Mouse (Mus musculus): ENCODE measurements at regions not wholly inside any gene's neighbourhood (a gene's known extent, or its start where the extent isn't known, plus 50 kb on each side); places are given as distances from the start of the nearest gene placed in this dataset.
A peak's percentile ranks its signal among the peaks of the same experiment; 100 is the strongest.

GRCm38 (mm10) chr3:50845311-50845710 is 378.9 kb upstream of the Noct start:
- H3K27ac ChIP-seq, result no peak overlapping the region
- H3K4me1 ChIP-seq, result peaks cover 6% of the 10 kb centered on the region; the same call in 1 of the 2 replicates
- H3K9me3 ChIP-seq, result no peaks in the 10 kb centered on the region
- no peak overlapping the region for H3K4me3 ChIP-seq
- no peaks in the 10 kb centered on the region for H3K36me3 ChIP-seq
- 74% methylated on average over 2 of the region's 2 CpGs for WGBS
- H3K4me2 ChIP-seq, result no peak overlapping the region
- H3K9ac ChIP-seq, result no peak overlapping the region
- no peak for ATAC-seq (ENCODE audit: borderline replicate concordance, extremely low read depth, low FRiP score, low TSS enrichment)
- no peaks in the 10 kb centered on the region for H3K27me3 ChIP-seq

DNA sequence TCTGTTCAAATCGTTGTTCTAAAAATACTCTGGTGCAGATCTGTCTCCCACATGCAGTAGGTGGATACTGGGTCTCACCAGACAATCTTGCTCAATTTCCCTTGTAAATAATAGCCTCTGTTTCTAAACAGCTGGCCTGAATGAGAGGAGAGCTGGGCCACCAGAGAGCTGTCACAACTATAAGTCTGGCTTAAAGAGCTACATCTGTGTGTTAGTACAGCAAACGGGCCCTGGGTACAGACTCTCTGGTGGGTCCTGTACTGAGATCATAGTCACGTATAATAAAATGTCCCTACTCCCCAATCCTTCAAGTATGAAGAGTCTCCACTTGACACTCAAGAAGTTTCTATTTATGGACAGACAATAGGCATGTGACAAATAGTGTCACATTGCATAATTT is 375.7 kb upstream of the Noct start:
- H3K36me3 ChIP-seq, result no peaks in the 10 kb centered on the region
- no peak overlapping the region for H3K27ac ChIP-seq
- no peaks in the 10 kb centered on the region for H3K27me3 ChIP-seq
- ATAC-seq (ENCODE audit: borderline replicate concordance, extremely low read depth, low FRiP score, low TSS enrichment), result peak; percentile 42; the same call in 1 of the 2 replicates
- H3K4me1 ChIP-seq, result peaks cover 6% of the 10 kb centered on the region; the same call in 1 of the 2 replicates
- no peaks in the 10 kb centered on the region for H3K9me3 ChIP-seq
- H3K4me2 ChIP-seq, result no peak overlapping the region
- H3K9ac ChIP-seq, result no peak overlapping the region
- no peak overlapping the region for H3K4me3 ChIP-seq
- WGBS, result 47% methylated on average over 3 of the region's 3 CpGs

- WGBS, result 71% methylated on average over 5 of the region's 5 CpGs
- no peak overlapping the region for H3K4me2 ChIP-seq
- H3K9me3 ChIP-seq, result no peaks in the 10 kb centered on the region
- no peak overlapping the region for H3K27ac ChIP-seq
- no peaks in the 10 kb centered on the region for H3K36me3 ChIP-seq
- ATAC-seq (ENCODE audit: borderline replicate concordance, extremely low read depth, low FRiP score, low TSS enrichment), result no peak
- H3K4me1 ChIP-seq, result peaks cover 6% of the 10 kb centered on the region; the same call in 1 of the 2 replicates
- H3K27me3 ChIP-seq, result no peaks in the 10 kb centered on the region
- no peak overlapping the region for H3K9ac ChIP-seq
- no peak overlapping the region for H3K4me3 ChIP-seq
These were observed 373.1 kb upstream of the Noct start for GRCm38 (mm10) chr3:50851083-50851637.

- H3K4me2 ChIP-seq, result no peak overlapping the region
- no peak overlapping the region for H3K4me3 ChIP-seq
- no peak overlapping the region for H3K27ac ChIP-seq
- no peaks in the 10 kb centered on the region for H3K9me3 ChIP-seq
- H3K36me3 ChIP-seq, result no peaks in the 10 kb centered on the region
- ATAC-seq (ENCODE audit: borderline replicate concordance, extremely low read depth, low FRiP score, low TSS enrichment), result no peak
- H3K9ac ChIP-seq, result no peak overlapping the region
- H3K4me1 ChIP-seq, result no peaks in the 10 kb centered on the region
- H3K27me3 ChIP-seq, result no peaks in the 10 kb centered on the region
- 84% methylated on average over 1 of the region's 1 CpGs for WGBS
These were observed 357.1 kb upstream of the Noct start for GRCm38 (mm10) chr3:50867105-50867504.

DNA sequence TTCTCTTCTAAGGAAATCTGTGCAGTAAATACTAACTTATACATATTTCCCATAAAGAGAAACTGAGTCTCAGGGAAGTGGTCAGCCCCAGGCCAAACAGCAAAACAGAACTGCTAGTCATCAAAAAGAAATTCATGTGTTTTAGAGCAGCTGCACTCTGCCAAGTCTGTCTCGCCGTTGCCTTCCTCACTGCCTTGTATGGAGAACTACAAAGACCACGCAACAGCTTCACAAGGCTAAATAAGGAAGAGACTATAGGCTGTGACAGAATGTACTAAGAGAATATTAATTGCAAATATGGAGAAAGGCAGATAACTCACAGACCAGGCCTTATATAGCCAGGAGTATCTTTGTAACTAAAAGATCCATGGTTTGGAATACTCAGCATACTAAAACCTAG is 355.0 kb upstream of the Noct start:
- Histone ChIP-seq H3K36me3 (no peaks in the 10 kb centered on the region), H3K27ac (no peak overlapping the region), H3K9ac (no peak overlapping the region), H3K9me3 (no peaks in the 10 kb centered on the region), H3K27me3 (no peaks in the 10 kb centered on the region), H3K4me1 (no peaks in the 10 kb centered on the region), H3K4me3 (no peak overlapping the region), H3K4me2 (no peak overlapping the region)
- no peak for ATAC-seq (ENCODE audit: borderline replicate concordance, extremely low read depth, low FRiP score, low TSS enrichment)
- 82% methylated on average over 3 of the region's 3 CpGs for WGBS

DNA sequence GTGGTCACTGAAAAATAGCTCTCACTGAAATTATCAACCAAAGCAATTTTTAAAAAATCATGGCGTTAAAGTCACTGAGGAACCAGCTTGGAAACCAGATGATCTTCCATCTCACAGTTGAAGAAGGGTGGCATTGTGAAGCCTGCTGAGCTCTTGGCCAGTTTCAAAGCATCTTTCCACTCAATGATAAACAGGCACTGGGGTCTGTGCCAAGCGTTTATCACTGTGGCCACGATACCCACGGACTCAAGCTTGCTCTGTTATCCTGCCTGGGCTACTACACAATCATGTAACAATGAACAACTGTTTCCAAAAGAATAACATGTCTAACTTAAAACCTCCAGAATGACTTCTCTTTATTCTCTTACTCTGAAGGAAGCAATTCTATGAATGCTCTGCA is 345.2 kb upstream of the Noct start:
- Histone ChIP-seq H3K36me3 (no peaks in the 10 kb centered on the region), H3K9me3 (no peaks in the 10 kb centered on the region), H3K4me3 (no peak overlapping the region), H3K4me2 (no peak overlapping the region), H3K9ac (no peak overlapping the region), H3K27me3 (no peaks in the 10 kb centered on the region), H3K4me1 (no peaks in the 10 kb centered on the region), H3K27ac (no peak overlapping the region)
- WGBS, result 68% methylated on average over 4 of the region's 4 CpGs
- ATAC-seq (ENCODE audit: borderline replicate concordance, extremely low read depth, low FRiP score, low TSS enrichment), result no peak

GRCm38 (mm10) chr3:50879595-50879994 is 344.7 kb upstream of the Noct start:
- no peaks in the 10 kb centered on the region for H3K9me3 ChIP-seq
- H3K27ac ChIP-seq, result no peak overlapping the region

DNA sequence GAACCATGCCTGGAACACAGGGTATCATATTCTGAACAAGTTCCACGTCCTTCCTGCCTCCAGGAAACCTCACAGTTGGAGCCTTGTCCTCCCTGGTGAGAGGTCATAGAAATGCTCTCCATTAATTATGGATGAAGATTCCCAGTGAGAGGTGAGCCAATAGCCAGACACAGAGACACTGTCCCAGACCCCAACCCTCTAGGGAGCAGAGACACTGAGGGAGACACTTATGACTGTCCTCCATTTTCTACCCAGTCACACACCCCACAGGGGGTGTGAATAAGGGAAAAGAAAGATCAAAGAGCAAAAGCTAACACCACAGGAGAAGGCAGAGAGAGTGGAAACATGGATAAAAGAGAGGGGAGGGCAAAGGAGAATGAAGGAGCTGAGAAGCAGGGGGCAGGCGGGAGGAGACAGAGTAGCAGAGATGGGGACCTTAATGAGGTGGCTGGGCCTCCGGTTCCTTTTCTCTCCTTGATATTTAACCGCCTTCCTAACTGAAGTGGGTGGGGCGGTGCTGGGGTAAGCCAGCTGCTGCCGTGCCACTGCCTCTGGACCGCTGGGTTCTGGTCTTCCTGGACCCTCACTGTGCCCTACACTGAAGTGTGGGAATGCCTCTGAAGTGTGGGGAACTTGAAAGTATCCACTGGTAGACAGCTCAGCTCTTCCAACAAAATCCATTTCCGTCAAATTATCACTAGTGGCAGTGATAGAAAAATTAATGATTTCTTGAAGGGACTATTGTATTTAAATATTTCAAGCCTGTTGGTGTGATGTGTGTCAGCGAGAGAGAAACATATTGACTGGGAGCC is 342.6 kb upstream of the Noct start:
- no peak for ATAC-seq (ENCODE audit: borderline replicate concordance, extremely low read depth, low FRiP score, low TSS enrichment)
- H3K27ac ChIP-seq, result no peak overlapping the region
- 18% methylated on average over 9 of the region's 9 CpGs for WGBS
- H3K36me3 ChIP-seq, result no peaks in the 10 kb centered on the region
- no peaks in the 10 kb centered on the region for H3K9me3 ChIP-seq
- H3K27me3 ChIP-seq, result no peaks in the 10 kb centered on the region
- H3K4me1 ChIP-seq, result 0 out of 2 replicates have a peak, but pooled peaks cover 4% of the 10 kb centered on the region
- no peak overlapping the region for H3K9ac ChIP-seq
- no peak overlapping the region for H3K4me2 ChIP-seq
- H3K4me3 ChIP-seq, result no peak overlapping the region

More at GRCm38 (mm10) chr3:50879595-50879994, 344.7 kb upstream of the Noct start:
- Histone ChIP-seq H3K9ac (no peak overlapping the region), H3K27me3 (no peaks in the 10 kb centered on the region), H3K4me3 (no peak overlapping the region), H3K4me2 (no peak overlapping the region), H3K36me3 (no peaks in the 10 kb centered on the region), H3K4me1 (no peaks in the 10 kb centered on the region)
- no peak for ATAC-seq (ENCODE audit: borderline replicate concordance, extremely low read depth, low FRiP score, low TSS enrichment)
- WGBS, result 78% methylated on average over 8 of the region's 8 CpGs

DNA sequence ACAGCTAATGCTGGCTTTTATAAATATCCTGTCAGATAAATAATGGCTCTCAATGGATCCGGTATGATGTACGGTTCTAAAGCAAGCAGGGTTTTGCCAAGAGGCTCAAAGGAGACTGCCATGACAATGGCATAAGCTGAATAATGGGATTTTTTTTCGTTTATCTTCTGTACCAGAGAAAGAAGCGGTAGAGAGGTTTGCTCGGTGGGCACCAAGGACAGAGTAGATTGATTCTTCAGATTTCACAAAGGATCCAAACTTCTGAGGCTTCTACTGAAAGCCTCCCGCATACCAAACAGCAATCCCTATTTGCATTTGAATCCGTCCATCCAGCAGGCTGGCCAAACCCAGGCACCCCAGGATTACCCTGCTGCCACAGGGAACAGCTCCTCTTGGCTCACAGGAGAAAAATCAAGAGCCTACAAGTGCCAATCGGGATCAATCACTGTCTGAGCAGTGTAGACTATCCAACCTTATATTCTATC is 342.0 kb upstream of the Noct start:
- Histone ChIP-seq H3K27ac (no peak overlapping the region), H3K4me2 (no peak overlapping the region), H3K9ac (no peak overlapping the region), H3K27me3 (no peaks in the 10 kb centered on the region), H3K9me3 (no peaks in the 10 kb centered on the region), H3K36me3 (no peaks in the 10 kb centered on the region), H3K4me3 (no peak overlapping the region), H3K4me1 (peaks cover 10% of the 10 kb centered on the region; the same call in 1 of the 2 replicates)
- no peak for ATAC-seq (ENCODE audit: borderline replicate concordance, extremely low read depth, low FRiP score, low TSS enrichment)
- 18% methylated on average over 8 of the region's 8 CpGs for WGBS

DNA sequence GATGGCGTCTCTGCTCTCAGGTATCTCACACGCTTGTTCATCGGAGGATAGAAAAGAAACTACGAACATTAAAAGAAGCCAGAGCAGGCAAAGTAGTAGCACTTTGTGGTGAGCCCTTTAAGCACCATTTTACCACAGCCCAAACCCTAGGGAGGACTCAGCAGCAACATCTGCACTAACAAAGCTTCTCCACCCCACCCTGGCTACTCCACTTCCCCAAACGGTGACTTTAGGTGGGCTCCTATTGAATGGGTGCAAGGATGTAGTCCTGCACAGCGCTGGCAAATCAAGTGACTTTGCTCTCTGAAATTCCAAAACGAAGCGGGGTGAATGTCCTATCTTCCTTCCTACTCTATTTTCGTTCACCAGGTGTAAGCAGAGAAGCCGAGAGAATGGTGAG is 337.9 kb upstream of the Noct start:
- no peaks in the 10 kb centered on the region for H3K9me3 ChIP-seq
- ATAC-seq (ENCODE audit: borderline replicate concordance, extremely low read depth, low FRiP score, low TSS enrichment), result no peak
- no peak overlapping the region for H3K4me2 ChIP-seq
- 71% methylated on average over 10 of the region's 10 CpGs for WGBS
- no peaks in the 10 kb centered on the region for H3K36me3 ChIP-seq
- no peak overlapping the region for H3K9ac ChIP-seq
- H3K4me1 ChIP-seq, result peaks cover 10% of the 10 kb centered on the region; the same call in 1 of the 2 replicates
- H3K4me3 ChIP-seq, result no peak overlapping the region
- no peaks in the 10 kb centered on the region for H3K27me3 ChIP-seq
- no peak overlapping the region for H3K27ac ChIP-seq

- Histone ChIP-seq H3K4me2 (peak overlapping the region; percentile 8; the same call in 1 of the 2 replicates), H3K4me1 (peaks cover 10% of the 10 kb centered on the region; the same call in 1 of the 2 replicates), H3K4me3 (no peak overlapping the region), H3K27me3 (no peaks in the 10 kb centered on the region), H3K9ac (no peak overlapping the region), H3K27ac (no peak overlapping the region), H3K9me3 (no peaks in the 10 kb centered on the region), H3K36me3 (no peaks in the 10 kb centered on the region)
- 9% methylated on average over 7 of the region's 7 CpGs for WGBS
- ATAC-seq (ENCODE audit: borderline replicate concordance, extremely low read depth, low FRiP score, low TSS enrichment), result no peak
These were observed 337.2 kb upstream of the Noct start for GRCm38 (mm10) chr3:50887002-50887401.

- no peak overlapping the region for H3K4me2 ChIP-seq
- ATAC-seq (ENCODE audit: borderline replicate concordance, extremely low read depth, low FRiP score, low TSS enrichment), result no peak
- no peak overlapping the region for H3K27ac ChIP-seq
- H3K4me1 ChIP-seq, result peaks cover 10% of the 10 kb centered on the region; the same call in 1 of the 2 replicates
- H3K9ac ChIP-seq, result no peak overlapping the region
- no peaks in the 10 kb centered on the region for H3K36me3 ChIP-seq
- WGBS, result 86% methylated on average over 4 of the region's 4 CpGs
- H3K27me3 ChIP-seq, result no peaks in the 10 kb centered on the region
- H3K4me3 ChIP-seq, result no peak overlapping the region
- H3K9me3 ChIP-seq, result no peaks in the 10 kb centered on the region
These were observed 335.6 kb upstream of the Noct start for GRCm38 (mm10) chr3:50888571-50889210.
